Mouse (Mus musculus): ENCODE measurements around the gene Fndc3a.

Fndc3a gene

GRCm38 (mm10) chr14:72671911-72672310, 37.9 kb downstream of the Fndc3a start:
- DNase-seq (ENCODE audit: low spot score in 2 of 2): no peak

GRCm38 (mm10) chr14:72670987-72671386, 38.8 kb downstream of the Fndc3a start:
- DNase-seq (ENCODE audit: low spot score in 2 of 2): no peak

- DNase-seq (ENCODE audit: low spot score in 2 of 2): no peak
These were observed 60.5 kb downstream of the Fndc3a start for GRCm38 (mm10) chr14:72649268-72649667.

- no peak for DNase-seq (ENCODE audit: low spot score in 2 of 2)
These were observed 64.3 kb downstream of the Fndc3a start for GRCm38 (mm10) chr14:72645512-72645911.

GRCm38 (mm10) chr14:72644620-72645019, 65.2 kb downstream of the Fndc3a start:
- no peak for DNase-seq (ENCODE audit: low spot score in 2 of 2)

- DNase-seq (ENCODE audit: low spot score in 2 of 2): no peak
These were observed 71.3 kb downstream of the Fndc3a start for GRCm38 (mm10) chr14:72638507-72638906.

- no peak for DNase-seq (ENCODE audit: low spot score in 2 of 2)
These were observed 76.2 kb downstream of the Fndc3a start for GRCm38 (mm10) chr14:72633571-72633970.

GRCm38 (mm10) chr14:72625411-72625810, 84.4 kb downstream of the Fndc3a start:
- DNase-seq (ENCODE audit: low spot score in 2 of 2): no peak

GRCm38 (mm10) chr14:72604077-72604476, 105.7 kb downstream of the Fndc3a start:
- DNase-seq (ENCODE audit: low spot score in 2 of 2): no peak

GRCm38 (mm10) chr14:72603194-72603521, 106.6 kb downstream of the Fndc3a start:
- no peak for DNase-seq (ENCODE audit: low spot score in 2 of 2)

- peak; percentile 84 to 89 for DNase-seq (ENCODE audit: low spot score in 2 of 2)
These were observed 107.1 kb downstream of the Fndc3a start for GRCm38 (mm10) chr14:72602521-72603193.

- no peak for DNase-seq (ENCODE audit: low spot score in 2 of 2)
These were observed 108.2 kb downstream of the Fndc3a start for GRCm38 (mm10) chr14:72601381-72602305.

- no peak for DNase-seq (ENCODE audit: low spot score in 2 of 2)
These were observed 109.4 kb downstream of the Fndc3a start for GRCm38 (mm10) chr14:72600375-72600774.

GRCm38 (mm10) chr14:72598976-72599740, 110.6 kb downstream of the Fndc3a start:
- no peak for DNase-seq (ENCODE audit: low spot score in 2 of 2)

- no peak for DNase-seq (ENCODE audit: low spot score in 2 of 2)
These were observed 115.6 kb downstream of the Fndc3a start for GRCm38 (mm10) chr14:72594191-72594590.

GRCm38 (mm10) chr14:72589415-72589814, 120.4 kb downstream of the Fndc3a start:
- no peak for DNase-seq (ENCODE audit: low spot score in 2 of 2)

GRCm38 (mm10) chr14:72582979-72583378, 126.8 kb downstream of the Fndc3a start:
- DNase-seq (ENCODE audit: low spot score in 2 of 2): no peak

GRCm38 (mm10) chr14:72580991-72581390, 128.8 kb downstream of the Fndc3a start:
- DNase-seq (ENCODE audit: low spot score in 2 of 2): no peak

GRCm38 (mm10) chr14:72576283-72576682, 133.5 kb downstream of the Fndc3a start:
- no peak for DNase-seq (ENCODE audit: low spot score in 2 of 2)

GRCm38 (mm10) chr14:72563941-72564340, 145.9 kb downstream of the Fndc3a start:
- DNase-seq (ENCODE audit: low spot score in 2 of 2): no peak

GRCm38 (mm10) chr14:72558795-72559194, 151.0 kb downstream of the Fndc3a start:
- DNase-seq (ENCODE audit: low spot score in 2 of 2): no peak

GRCm38 (mm10) chr14:72555846-72556245, 154.0 kb downstream of the Fndc3a start:
- no peak for DNase-seq (ENCODE audit: low spot score in 2 of 2)

All from frontal cortex, postnatal 10 days (tissue).